Mouse (Mus musculus): ENCODE measurements around the gene Rbfox1.

- TF ChIP-seq POLR2A (IDR thresholded peaks at IDR 0.05; ENCODE audit: extremely low read depth, insufficient read depth, low read length) = no peak
- TF ChIP-seq CTCF (IDR thresholded peaks at IDR 0.05; ENCODE audit: low read depth, low read length) = no peak
Measured at GRCm38 (mm10) chr16:7097071-7097470, 1211.9 kb downstream of the Rbfox1 start.
